Mouse (Mus musculus): Measurements from ENCODE around the gene Mxi1. TPM values are rescaled to one million over a fixed set of nuclear protein-coding genes. Genes with fewer than 3 reads are reported as not detected.

The Mxi1 gene
- polyA plus RNA-seq, 1 experiment from 2014 or later = 37.2 TPM

GRCm38 (mm10) chr19:53404219-53404836, 94.0 kb downstream of the Mxi1 start:
- ATAC-seq = no peak
- H3K27ac ChIP-seq (ENCODE audit: low read length) = no peak overlapping the region
- 94% methylated on average over 10 of the region's 10 CpGs for WGBS
- H3K4me2 ChIP-seq (ENCODE audit: low read length) = no peak overlapping the region
- no peaks in the 10 kb centered on the region; the same call in 1 of the 2 replicates for H3K4me1 ChIP-seq (ENCODE audit: control insufficient read depth, insufficient read depth, low read length)
- H3K36me3 ChIP-seq (ENCODE audit: control insufficient read depth, insufficient read depth, low read length) = no peaks in the 10 kb centered on the region
- H3K27me3 ChIP-seq (ENCODE audit: control insufficient read depth, insufficient read depth, low read depth, low read length) = no peaks in the 10 kb centered on the region
- no peak overlapping the region for H3K9ac ChIP-seq (ENCODE audit: low read depth, low read length)
- H3K4me3 ChIP-seq (ENCODE audit: low read depth, low read length) = no peak overlapping the region
- peaks cover 3% of the 10 kb centered on the region; the same call in 1 of the 2 replicates for H3K9me3 ChIP-seq (replicated peaks; ENCODE audit: control insufficient read depth, low read length, poor library complexity, severe bottlenecking)

GRCm38 (mm10) chr19:53404837-53405356, 94.6 kb downstream of the Mxi1 start:
- no peaks in the 10 kb centered on the region; the same call in 1 of the 2 replicates for H3K4me1 ChIP-seq (ENCODE audit: control insufficient read depth, insufficient read depth, low read length)
- no peak overlapping the region for H3K9ac ChIP-seq (ENCODE audit: low read depth, low read length)
- no peak overlapping the region for H3K4me2 ChIP-seq (ENCODE audit: low read length)
- peaks cover 3% of the 10 kb centered on the region; the same call in 1 of the 2 replicates for H3K9me3 ChIP-seq (replicated peaks; ENCODE audit: control insufficient read depth, low read length, poor library complexity, severe bottlenecking)
- ATAC-seq = no peak
- H3K27me3 ChIP-seq (ENCODE audit: control insufficient read depth, insufficient read depth, low read depth, low read length) = no peaks in the 10 kb centered on the region
- H3K36me3 ChIP-seq (ENCODE audit: control insufficient read depth, insufficient read depth, low read length) = no peaks in the 10 kb centered on the region
- no peak overlapping the region for H3K4me3 ChIP-seq (ENCODE audit: low read depth, low read length)
- WGBS = 64% methylated on average over 18 of the region's 18 CpGs
- no peak overlapping the region for H3K27ac ChIP-seq (ENCODE audit: low read length)

GRCm38 (mm10) chr19:53405810-53406209, 95.5 kb downstream of the Mxi1 start:
- Histone ChIP-seq H3K27me3 (ENCODE audit: control insufficient read depth, insufficient read depth, low read depth, low read length) (no peaks in the 10 kb centered on the region), H3K27ac (ENCODE audit: low read length) (no peak overlapping the region), H3K9me3 (replicated peaks; ENCODE audit: control insufficient read depth, low read length, poor library complexity, severe bottlenecking) (peaks cover 3% of the 10 kb centered on the region; the same call in 1 of the 2 replicates), H3K4me2 (ENCODE audit: low read length) (no peak overlapping the region), H3K36me3 (ENCODE audit: control insufficient read depth, insufficient read depth, low read length) (no peaks in the 10 kb centered on the region), H3K4me3 (ENCODE audit: low read depth, low read length) (no peak overlapping the region), H3K4me1 (ENCODE audit: control insufficient read depth, insufficient read depth, low read length) (no peaks in the 10 kb centered on the region; the same call in 1 of the 2 replicates), H3K9ac (ENCODE audit: low read depth, low read length) (no peak overlapping the region)
- WGBS = 72% methylated on average over 2 of the region's 2 CpGs
- ATAC-seq = no peak

- no peak overlapping the region for H3K9ac ChIP-seq (ENCODE audit: low read depth, low read length)
- H3K9me3 ChIP-seq (replicated peaks; ENCODE audit: control insufficient read depth, low read length, poor library complexity, severe bottlenecking) = peaks cover 3% of the 10 kb centered on the region; the same call in 1 of the 2 replicates
- no peaks in the 10 kb centered on the region; the same call in 1 of the 2 replicates for H3K4me1 ChIP-seq (ENCODE audit: control insufficient read depth, insufficient read depth, low read length)
- 83% methylated on average over 2 of the region's 2 CpGs for WGBS
- no peak overlapping the region for H3K27ac ChIP-seq (ENCODE audit: low read length)
- H3K36me3 ChIP-seq (ENCODE audit: control insufficient read depth, insufficient read depth, low read length) = no peaks in the 10 kb centered on the region
- ATAC-seq = no peak
- no peak overlapping the region for H3K4me2 ChIP-seq (ENCODE audit: low read length)
- no peak overlapping the region for H3K4me3 ChIP-seq (ENCODE audit: low read depth, low read length)
- no peaks in the 10 kb centered on the region for H3K27me3 ChIP-seq (ENCODE audit: control insufficient read depth, insufficient read depth, low read depth, low read length)
Measured at GRCm38 (mm10) chr19:53407350-53407749, 97.0 kb downstream of the Mxi1 start.

- no peak for ATAC-seq
- no peak overlapping the region for H3K4me2 ChIP-seq (ENCODE audit: low read length)
- 90% methylated on average over 8 of the region's 8 CpGs for WGBS
Measured at GRCm38 (mm10) chr19:53408398-53408797, 98.1 kb downstream of the Mxi1 start.

DNA sequence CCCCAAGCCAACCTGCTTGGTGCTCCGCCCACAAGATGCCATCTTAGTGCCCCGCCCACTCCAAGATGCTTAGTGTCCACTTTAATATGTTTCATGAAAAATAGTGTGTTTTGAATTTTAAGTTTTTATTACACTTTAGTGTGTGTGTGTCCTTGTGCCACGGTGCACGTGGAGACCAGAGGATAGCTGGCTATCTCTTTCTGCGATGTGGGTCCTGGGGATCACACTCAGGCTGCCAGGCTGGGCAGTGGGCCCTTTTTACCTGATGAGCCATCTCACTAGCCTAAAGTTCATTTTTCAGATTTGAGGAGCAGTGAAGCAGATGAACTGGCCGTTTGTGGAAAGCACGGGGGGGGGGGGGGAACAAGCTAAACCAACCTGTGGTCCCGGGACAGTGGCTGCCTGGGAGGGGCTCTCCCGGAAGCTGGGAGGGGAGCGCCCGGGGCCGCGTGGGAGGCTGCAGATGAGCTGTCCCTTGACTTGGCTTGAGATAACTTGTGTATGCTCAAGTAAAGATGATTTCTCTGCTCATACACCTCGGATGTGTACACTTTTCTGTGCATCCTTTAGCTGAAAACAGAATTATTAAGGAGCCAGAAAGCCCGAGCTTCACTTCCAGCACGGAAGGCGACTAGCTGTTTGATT, 99.5 kb downstream of the Mxi1 start:
- Histone ChIP-seq H3K4me1 (ENCODE audit: control insufficient read depth, insufficient read depth, low read length) (no peaks in the 10 kb centered on the region; the same call in 1 of the 2 replicates), H3K27me3 (ENCODE audit: control insufficient read depth, insufficient read depth, low read depth, low read length) (no peaks in the 10 kb centered on the region), H3K4me2 (ENCODE audit: low read length) (no peak overlapping the region), H3K27ac (ENCODE audit: low read length) (no peak overlapping the region), H3K9me3 (replicated peaks; ENCODE audit: control insufficient read depth, low read length, poor library complexity, severe bottlenecking) (no peaks in the 10 kb centered on the region), H3K4me3 (ENCODE audit: low read depth, low read length) (no peak overlapping the region), H3K36me3 (ENCODE audit: control insufficient read depth, insufficient read depth, low read length) (no peaks in the 10 kb centered on the region), H3K9ac (ENCODE audit: low read depth, low read length) (no peak overlapping the region)
- no peak for ATAC-seq
- WGBS = 73% methylated on average over 17 of the region's 17 CpGs

More at GRCm38 (mm10) chr19:53408398-53408797, 98.1 kb downstream of the Mxi1 start:
- Histone ChIP-seq H3K9me3 (replicated peaks; ENCODE audit: control insufficient read depth, low read length, poor library complexity, severe bottlenecking) (peaks cover 3% of the 10 kb centered on the region; the same call in 1 of the 2 replicates), H3K27ac (ENCODE audit: low read length) (no peak overlapping the region), H3K9ac (ENCODE audit: low read depth, low read length) (no peak overlapping the region), H3K4me1 (ENCODE audit: control insufficient read depth, insufficient read depth, low read length) (no peaks in the 10 kb centered on the region; the same call in 1 of the 2 replicates), H3K4me3 (ENCODE audit: low read depth, low read length) (no peak overlapping the region), H3K27me3 (ENCODE audit: control insufficient read depth, insufficient read depth, low read depth, low read length) (no peaks in the 10 kb centered on the region), H3K36me3 (ENCODE audit: control insufficient read depth, insufficient read depth, low read length) (no peaks in the 10 kb centered on the region)

DNA sequence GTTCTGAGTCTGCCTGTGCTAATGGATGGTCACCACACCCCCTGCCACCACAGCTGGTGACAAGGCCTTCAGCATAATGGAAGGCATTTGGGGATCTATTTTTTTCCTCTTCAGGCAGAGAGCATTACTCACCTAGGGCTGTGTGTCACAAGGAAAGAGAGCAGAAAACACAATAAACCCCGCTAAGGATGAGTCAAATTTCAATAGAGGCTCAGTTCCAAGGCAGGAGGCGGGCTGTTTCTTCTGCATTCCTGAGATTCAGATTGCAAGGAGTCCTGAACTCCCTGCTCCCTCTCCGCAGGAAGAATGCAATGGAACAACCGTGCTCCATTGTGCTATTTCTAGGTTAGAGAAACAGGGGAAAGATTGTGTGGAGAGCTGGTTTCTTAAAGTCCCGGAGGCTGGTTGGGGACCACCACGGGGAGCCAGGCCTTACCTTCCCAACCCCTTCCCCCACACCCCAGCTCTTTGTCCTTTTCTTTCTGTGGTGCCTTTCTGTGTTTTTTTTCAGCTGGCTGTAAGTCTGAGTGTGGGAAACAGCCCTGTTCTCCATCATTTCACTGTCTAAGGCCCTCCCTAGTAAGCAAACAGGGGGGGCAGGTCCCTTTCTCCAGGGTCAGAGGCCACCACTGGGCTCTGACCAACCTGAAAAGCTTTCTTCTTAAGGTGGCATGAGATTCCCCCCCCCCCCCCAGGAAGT, 102.0 kb downstream of the Mxi1 start:
- Histone ChIP-seq H3K36me3 (ENCODE audit: control insufficient read depth, insufficient read depth, low read length) (no peaks in the 10 kb centered on the region), H3K9me3 (replicated peaks; ENCODE audit: control insufficient read depth, low read length, poor library complexity, severe bottlenecking) (no peaks in the 10 kb centered on the region), H3K27me3 (ENCODE audit: control insufficient read depth, insufficient read depth, low read depth, low read length) (no peaks in the 10 kb centered on the region), H3K27ac (ENCODE audit: low read length) (peak overlapping the region; percentile 24; the same call in 1 of the 2 replicates), H3K4me2 (ENCODE audit: low read length) (no peak overlapping the region), H3K9ac (ENCODE audit: low read depth, low read length) (no peak overlapping the region), H3K4me1 (ENCODE audit: control insufficient read depth, insufficient read depth, low read length) (no peaks in the 10 kb centered on the region), H3K4me3 (ENCODE audit: low read depth, low read length) (no peak overlapping the region)
- ATAC-seq = no peak
- WGBS = 7% methylated on average over 6 of the region's 6 CpGs

- H3K4me2 ChIP-seq (ENCODE audit: low read length) = no peak overlapping the region
- H3K27me3 ChIP-seq (ENCODE audit: control insufficient read depth, insufficient read depth, low read depth, low read length) = no peaks in the 10 kb centered on the region
- no peak overlapping the region for H3K4me3 ChIP-seq (ENCODE audit: low read depth, low read length)
- WGBS = 87% methylated on average over 15 of the region's 15 CpGs
- no peak overlapping the region for H3K27ac ChIP-seq (ENCODE audit: low read length)
- no peak overlapping the region for H3K9ac ChIP-seq (ENCODE audit: low read depth, low read length)
- no peaks in the 10 kb centered on the region for H3K36me3 ChIP-seq (ENCODE audit: control insufficient read depth, insufficient read depth, low read length)
- H3K9me3 ChIP-seq (replicated peaks; ENCODE audit: control insufficient read depth, low read length, poor library complexity, severe bottlenecking) = no peaks in the 10 kb centered on the region
- no peak for ATAC-seq
- no peaks in the 10 kb centered on the region for H3K4me1 ChIP-seq (ENCODE audit: control insufficient read depth, insufficient read depth, low read length)
Measured at GRCm38 (mm10) chr19:53413617-53414380, 103.5 kb downstream of the Mxi1 start.

Data from midbrain, embryonic 16.5 days (tissue).